Mouse (Mus musculus): ENCODE results near the gene Nprl3. TPM values are rescaled to one million over a fixed set of nuclear protein-coding genes. Genes with fewer than 3 reads are reported as not detected.

Nprl3 gene
- polyA plus RNA-seq, 1 experiment from 2014 or later: 46.9 TPM

DNA sequence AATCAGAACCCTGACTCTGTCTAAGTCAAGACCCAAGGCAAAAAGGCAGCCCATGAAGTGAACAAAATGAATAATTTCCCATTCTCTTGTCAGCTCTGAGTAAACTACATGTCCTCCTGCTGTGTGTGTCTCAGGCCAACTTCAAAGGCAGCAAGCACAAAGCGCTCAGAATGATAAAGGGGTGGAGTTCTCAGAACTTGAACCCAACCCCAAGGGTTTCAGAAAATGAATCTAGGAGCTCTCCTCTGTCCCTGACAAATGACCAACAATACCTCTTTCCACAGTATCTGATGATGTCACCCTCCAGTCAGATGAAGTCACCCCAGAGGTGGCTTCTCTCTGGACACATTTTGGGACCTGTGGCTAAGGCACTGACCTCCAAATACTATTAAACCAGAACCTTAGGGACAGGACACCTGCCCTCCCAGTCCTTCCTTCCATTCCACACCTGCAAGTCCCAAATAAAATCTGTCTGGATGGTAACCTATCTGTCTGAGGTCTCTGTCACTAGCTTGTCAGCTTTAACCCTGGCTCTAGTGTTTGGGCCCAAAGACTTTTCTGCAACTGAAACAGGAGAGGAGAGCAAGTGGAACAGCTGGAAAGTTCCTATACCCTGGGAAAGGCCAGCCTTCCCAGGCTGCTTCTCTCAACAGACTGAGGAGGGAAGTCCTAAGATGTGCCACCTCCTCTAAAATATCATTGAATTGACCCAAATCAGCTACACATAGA is 14.1 kb upstream of the Nprl3 start:
- Histone ChIP-seq H3K27me3 (replicated peaks) (peaks cover 7% of the 10 kb centered on the region; the same call in 1 of the 2 replicates), H3K27ac (no peak overlapping the region), H3K9ac (no peak overlapping the region), H3K36me3 (no peaks in the 10 kb centered on the region), H3K4me3 (no peak overlapping the region), H3K4me1 (no peaks in the 10 kb centered on the region), H3K4me2 (replicated peaks) (no peak overlapping the region), H3K9me3 (no peaks in the 10 kb centered on the region)
- 44% methylated on average over 1 of the region's 1 CpGs for WGBS
- no peak for ATAC-seq (ENCODE audit: low FRiP score, low read depth)

DNA sequence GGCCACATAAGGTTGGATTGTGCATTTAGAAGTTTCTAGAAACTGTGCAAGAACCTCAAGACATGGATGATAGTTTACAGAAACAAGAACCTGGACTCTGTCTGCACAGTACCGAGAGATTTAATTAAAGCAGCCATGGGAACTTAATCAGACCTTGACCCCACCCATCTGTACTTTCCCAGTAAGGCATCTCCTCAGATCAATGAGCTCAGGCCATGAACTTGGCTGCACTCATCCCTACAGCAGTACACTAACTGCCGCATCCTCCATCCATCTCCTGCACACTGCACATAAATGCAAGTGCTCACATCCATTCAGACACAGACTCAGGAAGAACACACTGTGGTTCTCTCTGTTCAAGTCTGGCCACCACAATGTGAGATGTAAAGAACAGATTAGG is 13.1 kb upstream of the Nprl3 start:
- Histone ChIP-seq H3K4me2 (replicated peaks) (no peak overlapping the region), H3K4me1 (no peaks in the 10 kb centered on the region), H3K36me3 (no peaks in the 10 kb centered on the region), H3K27ac (no peak overlapping the region), H3K27me3 (replicated peaks) (peaks cover 7% of the 10 kb centered on the region; the same call in 1 of the 2 replicates), H3K9me3 (no peaks in the 10 kb centered on the region), H3K4me3 (no peak overlapping the region), H3K9ac (no peak overlapping the region)
- WGBS: 88% methylated on average over 2 of the region's 2 CpGs
- ATAC-seq (ENCODE audit: low FRiP score, low read depth): no peak

DNA sequence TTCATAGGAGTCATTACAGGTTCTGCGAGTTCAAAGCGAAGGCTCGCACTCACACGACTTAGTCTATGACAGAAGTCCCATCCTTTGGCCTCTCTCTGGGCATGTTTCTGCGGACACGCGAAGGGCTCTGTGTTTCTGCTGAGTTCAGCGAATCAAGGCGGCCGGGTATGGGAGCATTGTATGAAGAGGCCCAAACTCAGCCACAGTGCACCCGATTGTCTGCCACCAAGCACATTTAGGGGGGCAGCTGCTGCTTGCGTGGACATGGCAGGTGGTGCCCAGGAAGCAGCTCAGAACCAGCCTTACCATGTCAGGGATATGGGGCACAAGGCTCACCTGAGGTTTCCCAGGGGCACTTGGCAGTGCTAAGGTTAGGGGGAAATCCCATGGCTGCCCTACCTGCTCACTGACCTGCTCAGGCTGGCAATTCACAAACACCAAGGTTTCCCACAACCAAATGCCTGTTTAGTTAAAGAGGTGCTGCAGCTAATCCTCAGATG is 11.0 kb upstream of the Nprl3 start:
- Histone ChIP-seq H3K36me3 (no peaks in the 10 kb centered on the region), H3K4me3 (no peak overlapping the region), H3K4me1 (no peaks in the 10 kb centered on the region), H3K9me3 (no peaks in the 10 kb centered on the region), H3K27ac (no peak overlapping the region), H3K4me2 (replicated peaks) (no peak overlapping the region), H3K9ac (no peak overlapping the region), H3K27me3 (replicated peaks) (peaks cover 7% of the 10 kb centered on the region; the same call in 1 of the 2 replicates)
- ATAC-seq (ENCODE audit: low FRiP score, low read depth): no peak
- WGBS: 82% methylated on average over 12 of the region's 12 CpGs

GRCm38 (mm10) chr11:32277736-32278457 is 10.4 kb upstream of the Nprl3 start:
- Histone ChIP-seq H3K36me3 (no peaks in the 10 kb centered on the region), H3K9ac (no peak overlapping the region)
- ATAC-seq (ENCODE audit: low FRiP score, low read depth): 0 out of 2 replicates have a peak, but pooled peaks have one; percentile 53

GRCm38 (mm10) chr11:32276347-32276746 is 8.8 kb upstream of the Nprl3 start, which contains the start of gene Hba-x:
Gene Hba-x (plus strand): TSS chr11:32276400.
- Histone ChIP-seq H3K36me3 (no peaks in the 10 kb centered on the region), H3K27ac (no peak within 1 kb of the TSS), H3K4me1 (no peaks in the 10 kb centered on the region), H3K9ac (no peak within 1 kb of the TSS), H3K9me3 (no peaks in the 10 kb centered on the region), H3K4me2 (replicated peaks) (no peak within 1 kb of the TSS), H3K27me3 (replicated peaks) (peaks cover 7% of the 10 kb centered on the region; the same call in 1 of the 2 replicates), H3K4me3 (no peak within 1 kb of the TSS)
- WGBS: 80% methylated on average over 3 of the region's 3 CpGs
- no peak for ATAC-seq (ENCODE audit: low FRiP score, low read depth)

More at GRCm38 (mm10) chr11:32277736-32278457, 10.4 kb upstream of the Nprl3 start:
- H3K27ac ChIP-seq: no peak overlapping the region
- no peaks in the 10 kb centered on the region for H3K9me3 ChIP-seq
- no peak overlapping the region for H3K4me3 ChIP-seq
- no peaks in the 10 kb centered on the region for H3K4me1 ChIP-seq
- 75% methylated on average over 21 of the region's 21 CpGs for WGBS
- H3K27me3 ChIP-seq (replicated peaks): peaks cover 7% of the 10 kb centered on the region; the same call in 1 of the 2 replicates
- no peak overlapping the region for H3K4me2 ChIP-seq (replicated peaks)

DNA sequence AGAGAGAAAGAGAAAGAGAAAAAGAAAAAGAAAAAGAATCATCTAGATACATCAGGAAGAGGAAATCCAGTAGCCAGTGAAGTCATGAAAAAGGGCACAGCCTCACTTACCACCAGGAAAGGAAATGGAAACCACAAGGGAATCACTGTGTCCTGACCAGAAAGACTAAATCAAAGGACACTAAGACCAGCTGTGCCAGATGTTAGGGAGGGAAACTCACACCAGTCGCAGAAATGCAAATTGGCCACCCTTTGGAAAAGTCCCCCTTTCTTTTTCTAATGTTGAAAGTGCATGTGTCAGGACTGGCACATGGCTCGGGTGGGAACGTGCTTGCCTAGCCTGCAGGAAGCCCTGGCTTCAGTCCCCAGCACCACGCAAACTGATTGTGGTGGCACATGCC is 3.7 kb upstream of the Nprl3 start:
- 49% methylated on average over 4 of the region's 4 CpGs for WGBS
- Histone ChIP-seq H3K27me3 (replicated peaks) (no peaks in the 10 kb centered on the region), H3K36me3 (no peaks in the 10 kb centered on the region), H3K27ac (no peak overlapping the region), H3K4me3 (no peak overlapping the region), H3K4me1 (peaks cover 5% of the 10 kb centered on the region), H3K4me2 (replicated peaks) (no peak overlapping the region), H3K9me3 (no peaks in the 10 kb centered on the region), H3K9ac (no peak overlapping the region)
- ATAC-seq (ENCODE audit: low FRiP score, low read depth): no peak

DNA sequence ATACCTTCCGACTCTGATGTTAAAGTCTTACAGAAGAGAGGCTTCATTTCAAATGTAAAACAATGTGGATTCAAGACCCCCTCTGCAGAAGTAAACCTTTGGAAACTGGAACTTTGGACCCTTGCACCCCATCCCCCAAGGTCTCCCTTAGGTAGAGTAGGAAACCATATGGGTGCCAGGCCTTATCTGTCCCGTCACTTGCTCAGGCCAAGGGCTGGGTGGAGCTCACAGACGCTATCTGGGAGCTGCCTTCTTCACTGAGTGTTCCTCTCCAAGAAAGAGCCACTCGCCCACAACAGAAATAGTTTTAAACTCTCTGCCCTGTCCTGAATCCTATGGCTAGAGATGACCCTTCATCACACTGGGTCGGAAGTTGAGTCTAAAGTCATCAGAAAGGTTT is 1.4 kb upstream of the Nprl3 start:
- Histone ChIP-seq H3K9ac (no peak overlapping the region), H3K4me1 (peaks cover 7% of the 10 kb centered on the region), H3K36me3 (no peaks in the 10 kb centered on the region), H3K4me2 (replicated peaks) (no peak overlapping the region), H3K27me3 (replicated peaks) (no peaks in the 10 kb centered on the region), H3K27ac (no peak overlapping the region), H3K4me3 (no peak overlapping the region), H3K9me3 (no peaks in the 10 kb centered on the region)
- WGBS: 85% methylated on average over 5 of the region's 5 CpGs
- no peak for ATAC-seq (ENCODE audit: low FRiP score, low read depth)

GRCm38 (mm10) chr11:32267964-32268363 is 457 bp upstream of the Nprl3 start:
- H3K27ac ChIP-seq: no peak overlapping the region
- WGBS: 25% methylated on average over 5 of the region's 5 CpGs

DNA sequence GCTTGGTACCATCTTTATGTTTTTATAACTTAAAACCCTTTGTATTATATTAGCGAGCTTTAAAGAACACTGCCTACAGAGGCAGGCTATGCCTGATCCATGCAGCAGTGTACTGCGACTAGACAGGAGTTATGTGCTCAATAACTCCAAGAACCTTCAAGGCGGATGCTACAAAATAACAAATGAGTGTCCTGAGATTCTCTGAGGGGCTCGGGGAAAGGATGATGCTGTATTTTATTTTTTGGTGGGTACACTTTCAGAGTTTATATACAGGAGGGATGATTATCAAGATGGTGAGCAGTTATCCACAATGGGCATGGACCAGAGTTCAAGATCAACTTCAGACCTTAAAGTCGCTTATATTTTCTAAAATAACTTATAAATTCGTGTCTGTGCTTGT is 731 bp downstream of the Nprl3 start:
- Histone ChIP-seq H3K36me3 (no peaks in the 10 kb centered on the region), H3K27me3 (replicated peaks) (no peaks in the 10 kb centered on the region), H3K4me3 (peak overlapping the region; percentile 72), H3K9ac (peak overlapping the region; percentile 92), H3K27ac (peak overlapping the region; percentile 98), H3K4me1 (peaks cover 7% of the 10 kb centered on the region), H3K9me3 (no peaks in the 10 kb centered on the region), H3K4me2 (replicated peaks) (peak overlapping the region; percentile 59)
- ATAC-seq (ENCODE audit: low FRiP score, low read depth): no peak; the same call in 1 of the 2 replicates
- WGBS: 30% methylated on average over 6 of the region's 6 CpGs

More at GRCm38 (mm10) chr11:32267964-32268363, 457 bp upstream of the Nprl3 start:
- Histone ChIP-seq H3K4me1 (peaks cover 7% of the 10 kb centered on the region), H3K36me3 (no peaks in the 10 kb centered on the region), H3K4me2 (replicated peaks) (peak overlapping the region; percentile 59), H3K27me3 (replicated peaks) (no peaks in the 10 kb centered on the region), H3K9me3 (no peaks in the 10 kb centered on the region), H3K9ac (peak overlapping the region; percentile 64), H3K4me3 (peak overlapping the region; percentile 72)
- ATAC-seq (ENCODE audit: low FRiP score, low read depth): peak; percentile 44

- Histone ChIP-seq H3K9ac (no peak overlapping the region), H3K4me1 (peaks cover 7% of the 10 kb centered on the region), H3K36me3 (peaks cover under 1% of the 10 kb centered on the region; the same call in 1 of the 2 replicates), H3K4me2 (replicated peaks) (0 out of 2 replicates have a peak overlapping the region, but pooled peaks have one; percentile 20), H3K27me3 (replicated peaks) (no peaks in the 10 kb centered on the region), H3K27ac (no peak overlapping the region), H3K9me3 (no peaks in the 10 kb centered on the region), H3K4me3 (no peak overlapping the region)
- no peak for ATAC-seq (ENCODE audit: low FRiP score, low read depth)
- 89% methylated on average over 6 of the region's 6 CpGs for WGBS
These were observed 1.3 kb downstream of the Nprl3 start for GRCm38 (mm10) chr11:32266194-32266593.

GRCm38 (mm10) chr11:32265117-32265738 is 2.3 kb downstream of the Nprl3 start:
- H3K4me2 ChIP-seq (replicated peaks): no peak overlapping the region
- ATAC-seq (ENCODE audit: low FRiP score, low read depth): no peak
- peaks cover 7% of the 10 kb centered on the region for H3K4me1 ChIP-seq
- no peak overlapping the region for H3K27ac ChIP-seq
- H3K9ac ChIP-seq: no peak overlapping the region
- no peak overlapping the region for H3K4me3 ChIP-seq
- peaks cover 4% of the 10 kb centered on the region; the same call in 1 of the 2 replicates for H3K36me3 ChIP-seq
- H3K27me3 ChIP-seq (replicated peaks): no peaks in the 10 kb centered on the region
- no peaks in the 10 kb centered on the region for H3K9me3 ChIP-seq
- WGBS: 96% methylated on average over 3 of the region's 3 CpGs
